Mouse (Mus musculus): ENCODE measurements around the gene Rps6.

The Rps6 gene

GRCm38 (mm10) chr4:86857113-86858069 lies at the start of gene Rps6:
Rps6 (minus strand) TSS chr4:86857412.
- in situ Hi-C loops (cut with MboI) = no loop called here

DNA sequence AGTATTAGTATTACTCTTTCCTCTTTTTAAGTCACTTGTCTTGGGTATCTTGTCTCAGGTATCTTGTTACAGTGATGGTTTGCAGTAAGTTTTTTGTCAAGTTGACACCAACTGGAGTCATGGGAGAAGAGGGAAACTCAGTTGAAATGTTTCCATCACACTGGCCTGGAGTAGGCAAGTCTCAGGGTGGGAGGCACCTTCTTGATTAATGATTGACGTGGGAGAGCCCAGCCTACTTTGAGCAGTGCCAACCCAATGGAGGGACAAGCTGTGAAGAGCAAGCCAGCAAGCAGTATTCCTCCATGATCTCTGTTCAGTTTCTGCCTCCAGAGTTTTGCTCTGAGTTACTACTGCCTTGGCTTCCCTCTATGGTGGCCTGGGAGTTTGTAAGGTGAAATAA lies 48.7 kb upstream of the Rps6 start:
- in situ Hi-C loops (cut with MboI) = no loop called here

DNA sequence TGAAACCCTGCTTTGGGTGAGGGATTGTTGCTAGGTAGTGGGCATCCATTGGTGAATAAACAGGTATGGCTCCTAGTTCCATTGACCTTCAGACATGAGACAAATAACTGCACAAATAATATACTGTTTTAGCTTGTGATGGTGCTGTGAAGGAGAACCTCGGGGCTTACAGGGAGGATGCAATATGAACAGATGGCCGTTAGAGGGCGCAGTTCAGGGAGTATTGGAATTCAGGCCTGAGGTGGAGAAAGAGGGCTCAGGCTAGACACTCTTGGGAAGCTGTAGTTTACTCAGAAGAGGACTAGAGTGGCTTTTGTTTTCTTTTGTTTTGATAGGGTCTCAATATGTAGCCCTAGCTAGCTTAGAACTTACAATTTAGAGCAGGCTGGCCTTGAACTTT lies 47.8 kb upstream of the Rps6 start:
- in situ Hi-C loops (cut with MboI) = no loop called here

DNA sequence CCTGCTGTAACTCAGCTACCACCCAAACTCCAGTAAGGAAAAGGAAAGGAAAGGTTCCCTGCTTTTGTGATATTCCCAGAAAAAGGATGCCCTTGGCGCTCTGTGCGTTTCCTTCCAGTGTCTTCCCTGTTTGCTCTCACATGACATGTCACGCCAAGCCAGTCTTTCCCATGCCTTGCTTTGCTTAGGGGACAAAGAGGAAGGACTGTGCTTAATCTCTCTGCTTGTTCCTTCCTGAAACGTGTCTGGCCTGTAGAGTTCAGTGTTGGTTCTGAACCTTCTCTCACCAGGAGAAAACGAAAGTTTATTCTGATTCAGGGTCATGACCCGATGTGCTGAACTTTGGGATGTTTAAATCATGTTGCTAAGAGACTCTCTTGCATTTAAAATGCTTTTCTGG lies 45.1 kb upstream of the Rps6 start:
- in situ Hi-C loops (cut with MboI) = no loop called here

- in situ Hi-C loops (cut with MboI) = no loop called here
These were observed 41.7 kb upstream of the Rps6 start for GRCm38 (mm10) chr4:86898791-86899474.

- in situ Hi-C loops (cut with MboI) = no loop called here
These were observed 40.2 kb upstream of the Rps6 start for GRCm38 (mm10) chr4:86897411-86897810.

- in situ Hi-C loops (cut with MboI) = no loop called here
These were observed 30.7 kb upstream of the Rps6 start for GRCm38 (mm10) chr4:86887879-86888278.

DNA sequence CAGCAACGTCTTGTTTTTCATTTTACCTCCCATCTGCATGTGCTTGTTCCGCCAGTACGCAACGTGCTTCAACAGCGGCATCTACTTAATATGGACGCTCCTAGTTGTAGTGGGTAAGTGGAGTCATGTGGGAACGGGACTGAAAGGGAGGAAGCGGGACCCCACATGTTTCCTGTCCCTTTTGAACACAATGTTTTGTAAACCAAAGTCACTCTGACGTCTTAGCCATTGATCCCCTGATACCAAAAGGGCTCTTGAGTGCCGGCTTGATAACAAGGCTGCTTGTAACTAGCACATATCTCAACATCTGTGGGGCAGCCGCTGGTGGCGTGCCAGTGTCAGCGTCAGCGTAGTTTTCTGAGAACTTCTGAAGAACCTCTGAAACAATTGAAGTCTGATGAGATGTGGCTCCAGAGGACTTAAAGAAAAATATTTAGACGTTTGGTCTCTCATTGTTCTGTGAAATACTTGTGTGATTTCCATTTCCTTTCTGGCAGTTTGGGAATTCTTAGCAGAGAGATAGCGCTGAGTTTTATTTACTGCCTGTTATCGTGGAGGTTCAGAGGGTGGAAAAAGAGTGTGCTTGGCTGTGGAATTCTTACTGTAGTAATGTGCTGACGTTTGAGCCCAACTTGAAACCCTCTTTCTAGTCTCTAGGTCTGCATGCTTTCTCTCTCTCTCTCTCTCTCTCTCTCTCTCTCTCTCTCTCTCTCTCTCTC lies 29.1 kb upstream of the Rps6 start:
- in situ Hi-C loops (cut with MboI) = no loop called here

GRCm38 (mm10) chr4:86885790-86886159 lies 28.6 kb upstream of the Rps6 start:
- in situ Hi-C loops (cut with MboI) = no loop called here

GRCm38 (mm10) chr4:86884945-86885344 lies 27.7 kb upstream of the Rps6 start:
- in situ Hi-C loops (cut with MboI) = no loop called here

DNA sequence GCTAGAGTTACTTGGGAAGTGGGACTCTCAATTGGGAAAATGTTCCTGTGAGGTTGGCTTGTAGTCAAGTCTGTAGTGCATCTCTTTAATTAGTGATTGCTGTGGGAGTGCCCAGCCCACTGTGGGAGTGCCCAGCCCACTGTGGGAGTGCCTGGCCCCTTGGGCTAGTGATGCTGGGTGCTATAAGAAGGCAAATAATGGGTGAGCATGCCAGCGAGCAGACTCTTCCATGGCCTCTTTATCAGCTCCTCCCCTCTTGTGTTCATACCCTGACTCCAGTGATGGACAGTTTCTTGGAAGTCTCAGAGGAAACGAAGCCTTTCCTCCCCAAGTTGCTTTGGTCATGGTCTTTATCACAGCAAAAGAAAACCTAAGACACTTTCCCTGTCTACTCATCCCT lies 25.2 kb upstream of the Rps6 start:
- in situ Hi-C loops (cut with MboI) = no loop called here

DNA sequence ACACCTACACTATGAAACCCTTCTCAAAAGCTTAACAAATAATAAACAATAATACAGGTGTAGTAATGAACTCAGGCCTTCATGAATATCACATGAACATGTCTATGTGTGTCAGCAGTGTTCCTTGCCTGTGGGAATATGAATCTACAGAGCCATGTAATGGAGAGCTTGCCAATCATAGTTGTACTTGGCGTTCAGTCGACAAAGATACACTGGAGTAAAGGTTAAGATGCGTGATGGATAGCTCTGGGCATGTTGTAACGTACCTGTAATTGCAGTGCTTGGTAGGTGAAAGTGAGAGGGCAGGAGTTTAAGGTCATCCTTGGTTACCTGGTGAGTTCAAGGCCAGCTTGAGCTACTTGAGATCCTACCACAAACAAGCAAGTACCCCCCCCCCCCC lies 24.0 kb upstream of the Rps6 start:
- in situ Hi-C loops (cut with MboI) = no loop called here

GRCm38 (mm10) chr4:86879477-86879876 lies 22.3 kb upstream of the Rps6 start:
- in situ Hi-C loops (cut with MboI) = no loop called here

GRCm38 (mm10) chr4:86874146-86874847 lies 17.1 kb upstream of the Rps6 start, which contains the start of gene Acer2:
Acer2 (plus strand) TSS chr4:86874396.
- in situ Hi-C loops (cut with MboI) = no loop called here

DNA sequence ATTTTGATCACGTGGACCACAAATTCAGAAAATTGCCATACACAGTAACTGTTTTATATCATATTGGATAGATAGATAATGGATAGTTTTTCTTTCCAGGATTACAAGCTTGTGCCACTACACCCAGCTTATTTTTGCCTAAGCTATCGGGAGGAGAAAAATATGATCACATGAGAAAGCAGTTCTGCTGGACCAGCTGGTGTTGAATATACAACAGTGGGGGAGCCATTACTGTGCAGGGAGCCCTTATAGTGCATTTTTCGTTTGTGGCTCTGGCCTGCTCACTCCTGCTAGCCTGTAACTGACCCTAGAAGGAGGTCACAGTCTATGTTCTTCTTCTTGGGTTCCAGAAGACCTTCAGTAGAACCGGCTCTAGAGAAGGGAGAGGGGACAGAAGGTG lies 15.9 kb upstream of the Rps6 start:
- in situ Hi-C loops (cut with MboI) = no loop called here

DNA sequence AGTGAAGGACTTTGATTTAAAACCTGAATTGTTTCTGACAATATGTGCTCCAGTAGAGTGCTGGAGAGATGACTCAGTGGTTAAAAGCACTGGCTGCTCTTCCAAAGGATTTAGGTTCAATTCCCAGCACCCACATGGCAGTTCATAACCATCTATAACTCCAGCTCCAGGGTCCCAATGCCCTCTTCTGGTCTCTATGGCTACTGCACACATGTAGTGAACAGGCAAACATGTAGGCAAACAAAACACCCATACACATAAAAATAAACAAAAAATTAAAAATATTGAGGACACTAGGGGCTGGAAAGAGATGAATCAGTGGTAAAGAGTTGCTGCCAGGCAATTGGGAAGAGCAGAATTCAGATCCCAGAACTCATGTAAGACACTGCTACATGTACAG lies 14.8 kb upstream of the Rps6 start:
- in situ Hi-C loops (cut with MboI) = no loop called here

DNA sequence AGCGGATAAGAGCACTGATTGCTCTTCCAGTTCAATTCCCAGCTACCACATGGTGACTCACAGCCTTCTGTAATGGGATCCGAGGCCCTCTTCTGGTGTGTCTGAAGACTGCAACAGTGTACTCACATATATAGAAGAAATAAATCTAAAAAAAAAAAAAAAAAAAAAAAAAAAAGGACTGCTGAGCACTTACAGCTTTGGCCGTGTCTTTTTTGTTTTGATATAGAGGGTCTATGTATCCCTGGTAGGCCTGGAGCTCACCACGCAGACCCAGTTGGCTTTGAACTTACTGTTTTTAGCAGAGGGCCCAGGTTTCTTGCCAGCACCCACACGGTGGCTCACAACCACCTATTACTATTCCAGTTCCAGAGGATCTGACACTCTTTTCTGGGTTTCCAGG lies 6.9 kb upstream of the Rps6 start:
- in situ Hi-C loops (cut with MboI) = no loop called here

DNA sequence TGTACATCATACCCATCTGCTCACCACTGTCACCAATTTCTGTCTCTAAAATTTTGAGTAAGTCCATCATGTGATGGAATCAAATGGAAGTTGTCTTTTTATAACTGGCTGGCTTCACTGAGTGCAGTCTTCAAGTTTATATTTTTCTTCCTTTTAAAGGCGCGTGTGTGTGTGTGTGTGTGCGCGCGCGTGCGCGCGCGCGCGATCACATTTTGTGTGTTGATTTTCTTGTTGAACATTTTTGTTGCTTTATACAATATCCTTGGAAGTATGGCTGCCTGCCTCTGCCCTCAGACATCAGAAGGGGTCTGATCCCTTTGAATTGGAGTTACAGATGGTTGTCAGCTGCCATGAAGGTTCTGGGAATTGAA lies 843 bp upstream of the Rps6 start:
- in situ Hi-C loops (cut with MboI) = no loop called here

GRCm38 (mm10) chr4:86856304-86857112 lies 704 bp downstream of the Rps6 start:
- in situ Hi-C loops (cut with MboI) = no loop called here

GRCm38 (mm10) chr4:86852813-86853590 lies 4.2 kb downstream of the Rps6 start:
- in situ Hi-C loops (cut with MboI) = no loop called here

All from mature B cell (primary cell).